Mouse (Mus musculus): Measurements from ENCODE around the gene Zfyve28. TPM values are rescaled to one million over a fixed set of nuclear protein-coding genes. Genes with fewer than 3 reads are reported as not detected.

Gene Zfyve28
- polyA plus RNA-seq, 1 experiment = 0.08 TPM

DNA sequence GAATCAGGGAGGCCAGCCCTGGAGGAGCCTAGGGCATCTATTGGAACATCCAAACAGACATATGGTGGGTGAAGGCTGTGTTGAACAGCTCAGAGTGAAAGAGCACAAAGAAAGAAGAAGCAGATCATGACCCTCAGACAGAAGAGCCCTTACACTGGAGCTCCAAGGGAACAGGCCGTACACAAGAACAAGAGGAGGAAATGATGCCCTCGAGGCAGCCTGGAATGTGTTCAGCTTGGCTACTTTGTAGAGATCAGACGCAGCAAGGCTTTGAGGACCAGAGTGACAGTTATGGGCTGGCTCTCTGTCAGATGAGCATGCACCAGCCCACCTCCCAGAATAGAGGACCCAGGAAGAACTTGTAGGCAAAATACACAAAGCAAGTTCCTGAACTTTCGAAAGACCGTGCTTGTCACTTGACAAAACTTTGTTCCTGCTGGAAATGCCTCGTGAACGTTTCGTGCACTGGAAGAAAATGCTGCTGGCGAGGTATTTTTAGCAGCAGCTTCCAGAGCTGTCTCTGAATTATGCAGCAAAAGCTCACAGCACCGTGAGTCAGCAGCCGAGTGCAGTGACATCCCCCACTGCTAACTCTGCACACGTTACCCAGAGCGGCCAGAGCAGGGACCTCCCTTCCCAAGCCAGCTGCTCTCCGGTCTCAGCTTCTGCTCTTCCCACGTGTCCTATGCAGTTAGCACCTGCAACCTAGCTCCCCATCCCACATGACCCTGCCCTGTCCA, 45.9 kb downstream of the Zfyve28 start:
- no peak overlapping the region for H3ac ChIP-seq (ENCODE audit: control insufficient read depth, insufficient read length)

DNA sequence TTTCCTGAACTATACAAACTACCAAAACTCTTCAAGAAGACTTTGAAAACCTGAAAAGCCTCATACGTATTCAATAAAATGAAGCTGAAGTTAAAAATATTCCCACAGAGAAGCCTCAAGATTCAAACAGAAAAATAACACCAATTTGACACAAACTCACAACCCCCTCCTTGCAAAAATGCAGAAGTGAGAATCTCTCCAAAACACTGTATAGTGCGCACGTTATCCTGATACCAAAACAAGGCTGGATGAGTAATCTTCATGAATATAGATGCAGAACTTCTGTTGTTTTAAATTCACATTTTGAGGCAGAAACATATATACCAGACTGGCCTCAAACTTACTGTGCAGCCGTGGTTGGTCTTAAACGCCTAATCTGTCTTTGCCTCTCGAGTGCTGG, 49.8 kb downstream of the Zfyve28 start:
- H3ac ChIP-seq (ENCODE audit: control insufficient read depth, insufficient read length) = no peak overlapping the region
- H3K4me3 ChIP-seq = no peak overlapping the region
- TF ChIP-seq POLR2AphosphoS2 (IDR thresholded peaks at IDR 0.05; ENCODE audit: insufficient read length, low read depth) (no peak), REST (IDR thresholded peaks at IDR 0.05; ENCODE audit: insufficient read depth, insufficient read length) (no peak), POLR2A (IDR thresholded peaks at IDR 0.05; ENCODE audit: insufficient read length, low read depth) (no peak), MYOG (IDR thresholded peaks at IDR 0.05; ENCODE audit: control insufficient read depth in 1 of 3, insufficient read depth in 1 of 3, insufficient read length in 2 of 3, low read depth in 2 of 3) (no peak), USF1 (IDR thresholded peaks at IDR 0.05; ENCODE audit: low read depth) (no peak), MAX (IDR thresholded peaks at IDR 0.05; ENCODE audit: low read depth) (no peak), MYOD1 (IDR thresholded peaks at IDR 0.05; ENCODE audit: control insufficient read depth in 1 of 3, insufficient read length in 2 of 3, low read depth in 2 of 3) (no peak), TCF3 (IDR thresholded peaks at IDR 0.05; ENCODE audit: insufficient read length, low read depth) (no peak), TCF12 (IDR thresholded peaks at IDR 0.05; ENCODE audit: insufficient read depth, poor library complexity, severe bottlenecking) (no peak), CEBPB (IDR thresholded peaks at IDR 0.05; ENCODE audit: insufficient read depth, poor library complexity, severe bottlenecking) (no peak), SRF (IDR thresholded peaks at IDR 0.05; ENCODE audit: control insufficient read depth, insufficient read length, low read depth) (no peak), E2F4 (IDR thresholded peaks at IDR 0.05; ENCODE audit: insufficient read depth) (no peak)
- H3K4me2 ChIP-seq (ENCODE audit: low read depth) = no peak overlapping the region
- H3K36me3 ChIP-seq (ENCODE audit: control insufficient read depth, insufficient read depth) = no peaks in the 10 kb centered on the region
- H3K27me3 ChIP-seq (ENCODE audit: control insufficient read depth, insufficient read depth, insufficient read length) = peaks cover 29% of the 10 kb centered on the region
- H3K79me2 ChIP-seq (ENCODE audit: control insufficient read depth, insufficient read depth) = no peaks in the 10 kb centered on the region

More for the DNA sequence above, 45.9 kb downstream of the Zfyve28 start:
- Histone ChIP-seq H3K27me3 (ENCODE audit: control insufficient read depth, insufficient read depth, insufficient read length) (peaks cover 4% of the 10 kb centered on the region), H3K79me2 (ENCODE audit: control insufficient read depth, insufficient read depth) (no peaks in the 10 kb centered on the region), H3K36me3 (ENCODE audit: control insufficient read depth, insufficient read depth) (no peaks in the 10 kb centered on the region), H3K4me2 (ENCODE audit: low read depth) (peak overlapping the region; percentile 86), H3K4me3 (no peak overlapping the region)
- TF ChIP-seq CEBPB (IDR thresholded peaks at IDR 0.05; ENCODE audit: insufficient read depth, poor library complexity, severe bottlenecking) = no peak
- TF ChIP-seq MYOG (IDR thresholded peaks at IDR 0.05; ENCODE audit: control insufficient read depth in 1 of 3, insufficient read depth in 1 of 3, insufficient read length in 2 of 3, low read depth in 2 of 3) = peak in 2 of 3 experiments; percentile 50 to 77
- TF ChIP-seq TCF3 (IDR thresholded peaks at IDR 0.05; ENCODE audit: insufficient read length, low read depth) = no peak
- TF ChIP-seq MYOD1 (IDR thresholded peaks at IDR 0.05; ENCODE audit: control insufficient read depth in 1 of 3, insufficient read length in 2 of 3, low read depth in 2 of 3) = peak; percentile 20 to 73 (median 36)

DNA sequence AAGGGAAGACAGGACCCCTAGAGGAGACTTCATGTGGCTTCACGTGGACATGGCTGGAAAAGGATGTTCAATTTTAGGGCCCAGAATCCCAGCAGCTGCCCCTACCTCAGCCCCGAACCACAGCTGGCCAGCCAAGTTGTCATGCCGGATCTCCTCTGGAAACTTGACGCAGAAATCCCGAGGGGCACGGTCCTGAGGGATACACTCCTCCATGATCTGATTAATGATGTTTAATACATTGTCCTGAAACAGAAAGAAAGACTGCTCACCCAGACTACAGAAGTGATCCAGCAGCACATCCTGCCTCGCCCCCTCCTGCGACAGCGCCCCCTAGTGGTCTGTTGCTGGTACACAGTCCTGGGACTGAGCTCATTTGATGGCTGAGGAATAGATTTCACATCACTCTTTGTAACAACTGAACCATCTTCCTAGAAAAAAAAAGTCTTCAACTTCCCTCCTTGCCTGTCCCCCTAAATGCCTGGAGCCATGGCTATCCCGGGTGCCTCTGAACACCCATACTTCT, 52.3 kb downstream of the Zfyve28 start:
- Histone ChIP-seq H3K4me3 (no peak overlapping the region), H3K4me2 (ENCODE audit: low read depth) (no peak overlapping the region), H3ac (ENCODE audit: control insufficient read depth, insufficient read length) (no peak overlapping the region), H3K27me3 (ENCODE audit: control insufficient read depth, insufficient read depth, insufficient read length) (peaks cover 48% of the 10 kb centered on the region), H3K79me2 (ENCODE audit: control insufficient read depth, insufficient read depth) (no peaks in the 10 kb centered on the region), H3K36me3 (ENCODE audit: control insufficient read depth, insufficient read depth) (no peaks in the 10 kb centered on the region)
- TF ChIP-seq REST (IDR thresholded peaks at IDR 0.05; ENCODE audit: insufficient read depth, insufficient read length) (no peak), SRF (IDR thresholded peaks at IDR 0.05; ENCODE audit: control insufficient read depth, insufficient read length, low read depth) (no peak), MAX (IDR thresholded peaks at IDR 0.05; ENCODE audit: low read depth) (no peak), TCF3 (IDR thresholded peaks at IDR 0.05; ENCODE audit: insufficient read length, low read depth) (no peak)

DNA sequence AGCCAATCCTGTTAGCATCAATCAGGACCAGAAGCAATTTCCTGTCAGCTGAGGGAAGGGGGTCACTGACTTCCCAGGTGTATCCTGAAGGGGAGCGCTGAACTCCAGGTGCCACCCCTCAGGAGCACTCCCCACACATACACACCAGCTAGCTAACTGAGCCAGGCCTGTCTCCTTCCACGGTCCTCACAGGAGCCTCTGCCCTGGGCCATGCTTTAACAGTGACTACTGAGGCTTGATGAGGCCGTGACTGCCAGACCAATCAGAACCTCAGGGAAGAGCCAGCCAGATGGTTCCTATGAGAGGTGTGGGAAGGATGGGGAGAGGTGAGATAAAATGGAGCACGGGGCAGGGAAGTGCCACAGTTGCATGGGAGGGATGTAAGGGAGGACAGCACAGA, 53.2 kb downstream of the Zfyve28 start:
- Histone ChIP-seq H3K79me2 (ENCODE audit: control insufficient read depth, insufficient read depth) (no peaks in the 10 kb centered on the region), H3K27me3 (ENCODE audit: control insufficient read depth, insufficient read depth, insufficient read length) (peaks cover 57% of the 10 kb centered on the region)

DNA sequence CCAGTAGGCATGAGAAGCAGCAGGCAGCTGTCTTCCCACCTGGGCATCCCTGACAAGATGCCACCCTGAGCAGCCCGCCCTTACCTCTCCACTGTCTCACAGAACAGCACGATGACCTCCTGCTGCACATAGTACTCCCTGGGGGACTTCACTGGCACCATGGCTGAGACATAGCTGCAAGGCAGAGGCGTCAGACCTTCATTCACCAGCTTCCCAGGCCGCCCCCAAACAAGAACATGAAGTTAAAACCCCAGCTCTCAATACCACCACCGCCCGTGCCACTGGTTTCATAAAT, 55.1 kb downstream of the Zfyve28 start:
- Histone ChIP-seq H3K79me2 (ENCODE audit: control insufficient read depth, insufficient read depth) (no peaks in the 10 kb centered on the region), H3K4me2 (ENCODE audit: low read depth) (no peak overlapping the region), H3K27me3 (ENCODE audit: control insufficient read depth, insufficient read depth, insufficient read length) (peaks cover 75% of the 10 kb centered on the region), H3ac (ENCODE audit: control insufficient read depth, insufficient read length) (no peak overlapping the region), H3K36me3 (ENCODE audit: control insufficient read depth, insufficient read depth) (no peaks in the 10 kb centered on the region), H3K4me3 (no peak overlapping the region)
- TF ChIP-seq CEBPB (IDR thresholded peaks at IDR 0.05; ENCODE audit: insufficient read depth, poor library complexity, severe bottlenecking) (no peak), REST (IDR thresholded peaks at IDR 0.05; ENCODE audit: insufficient read depth, insufficient read length) (no peak), SRF (IDR thresholded peaks at IDR 0.05; ENCODE audit: control insufficient read depth, insufficient read length, low read depth) (no peak), TCF3 (IDR thresholded peaks at IDR 0.05; ENCODE audit: insufficient read length, low read depth) (no peak), MYOG (IDR thresholded peaks at IDR 0.05; ENCODE audit: control insufficient read depth in 1 of 3, insufficient read depth in 1 of 3, insufficient read length in 2 of 3, low read depth in 2 of 3) (no peak), POLR2AphosphoS2 (IDR thresholded peaks at IDR 0.05; ENCODE audit: insufficient read length, low read depth) (no peak), TCF12 (IDR thresholded peaks at IDR 0.05; ENCODE audit: insufficient read depth, poor library complexity, severe bottlenecking) (no peak), E2F4 (IDR thresholded peaks at IDR 0.05; ENCODE audit: insufficient read depth) (no peak), MYOD1 (IDR thresholded peaks at IDR 0.05; ENCODE audit: control insufficient read depth in 1 of 3, insufficient read length in 2 of 3, low read depth in 2 of 3) (no peak), MAX (IDR thresholded peaks at IDR 0.05; ENCODE audit: low read depth) (no peak), POLR2A (IDR thresholded peaks at IDR 0.05; ENCODE audit: insufficient read length, low read depth) (no peak), USF1 (IDR thresholded peaks at IDR 0.05; ENCODE audit: low read depth) (no peak)

More for the DNA sequence above, 53.2 kb downstream of the Zfyve28 start:
- TF ChIP-seq USF1 (IDR thresholded peaks at IDR 0.05; ENCODE audit: low read depth) = no peak
- no peak for TF ChIP-seq MYOG (IDR thresholded peaks at IDR 0.05; ENCODE audit: control insufficient read depth in 1 of 3, insufficient read depth in 1 of 3, insufficient read length in 2 of 3, low read depth in 2 of 3)
- no peak for TF ChIP-seq TCF3 (IDR thresholded peaks at IDR 0.05; ENCODE audit: insufficient read length, low read depth)
- TF ChIP-seq SRF (IDR thresholded peaks at IDR 0.05; ENCODE audit: control insufficient read depth, insufficient read length, low read depth) = no peak
- TF ChIP-seq CEBPB (IDR thresholded peaks at IDR 0.05; ENCODE audit: insufficient read depth, poor library complexity, severe bottlenecking) = no peak
- no peak for TF ChIP-seq POLR2AphosphoS2 (IDR thresholded peaks at IDR 0.05; ENCODE audit: insufficient read length, low read depth)
- TF ChIP-seq MAX (IDR thresholded peaks at IDR 0.05; ENCODE audit: low read depth) = no peak
- TF ChIP-seq MYOD1 (IDR thresholded peaks at IDR 0.05; ENCODE audit: control insufficient read depth in 1 of 3, insufficient read length in 2 of 3, low read depth in 2 of 3) = no peak
- TF ChIP-seq TCF12 (IDR thresholded peaks at IDR 0.05; ENCODE audit: insufficient read depth, poor library complexity, severe bottlenecking) = no peak
- TF ChIP-seq REST (IDR thresholded peaks at IDR 0.05; ENCODE audit: insufficient read depth, insufficient read length) = no peak
- TF ChIP-seq POLR2A (IDR thresholded peaks at IDR 0.05; ENCODE audit: insufficient read length, low read depth) = no peak
- TF ChIP-seq E2F4 (IDR thresholded peaks at IDR 0.05; ENCODE audit: insufficient read depth) = no peak
- H3K4me2 ChIP-seq (ENCODE audit: low read depth) = no peak overlapping the region
- H3K4me3 ChIP-seq = no peak overlapping the region
- no peaks in the 10 kb centered on the region for H3K36me3 ChIP-seq (ENCODE audit: control insufficient read depth, insufficient read depth)
- H3ac ChIP-seq (ENCODE audit: control insufficient read depth, insufficient read length) = no peak overlapping the region

Measured in myocyte (in vitro differentiated cells).